Mouse (Mus musculus) heart, postnatal 10 days (tissue): ENCODE results near the gene Tsr1. TPM values are rescaled to one million over a fixed set of nuclear protein-coding genes. Genes with fewer than 3 reads are reported as not detected.

Experiments used
- DNase-seq, 2 experiments: peaks; one replicate each; pipeline ENCODE4 v3.0.0; 2021
- intact Hi-C: fragments of 180-260 bp; cut with DNase I; formaldehyde crosslinking; loops from one replicate; pipeline ENCODE4 v1.15.1; 2025
- microRNA-seq, 2 experiments: library from miRNA; unstranded; fragments of <30 nt; microRNA quantifications; one replicate each; pipeline ENCODE4 v1.2.0; 2022
- total RNA-seq, 2 experiments: library from RNA; stranded (reverse); gene quantifications; 2 replicates each; pipeline ENCODE4 v1.2.3; 2021

The Tsr1 gene
- total RNA-seq, 2 experiments from 2014 or later: 17.1 to 20.1 TPM

GRCm38 (mm10) chr11:74957600-74957999, 59.7 kb downstream of the Tsr1 start:
- intact Hi-C loops: no loop called here

More at GRCm38 (mm10) chr11:74957600-74957999, 59.7 kb downstream of the Tsr1 start:
- DNase-seq: no peak

Small RNA genes within 50 kb of the gene (microRNA-seq; reads per million reads assigned to microRNA genes)
- 0.24 to 1.0 reads per million in 2 experiments for gene Mir6926

Other genes with a start within 250 kb of the Tsr1 start
- gene Cluh, start 248.6 kb upstream of the Tsr1 start, total RNA-seq: 100 to 1,000 TPM; 234 to 237 TPM
- 100 to 1,000 TPM; 236 to 281 TPM for gene Pafah1b1, start 173.4 kb upstream of the Tsr1 start, total RNA-seq
- gene Mettl16, start 127.2 kb upstream of the Tsr1 start, total RNA-seq: 10 to 100 TPM in 1 of 2 experiments, 1 to 10 TPM in 1; 9.9 to 14.7 TPM
- 10 to 100 TPM; 12.1 to 14.6 TPM for gene Mnt, start 67.2 kb upstream of the Tsr1 start, total RNA-seq
- 10 to 100 TPM; 12.2 to 12.9 TPM for gene Sgsm2, start 1.0 kb upstream of the Tsr1 start, total RNA-seq
- gene Smg6, start 27.8 kb downstream of the Tsr1 start, total RNA-seq: 10 to 100 TPM; 24.1 to 25.3 TPM
- gene Srr, start 27.9 kb downstream of the Tsr1 start, total RNA-seq: 10 to 100 TPM; 33.2 to 34.5 TPM